Mouse (Mus musculus): ENCODE measurements around the gene Xlr5a.
"Not testable (repeated sequence)": the region's sequence is repeated elsewhere in the genome, so short reads cannot be mapped to it uniquely, and the experiment has no call there.

Gene Xlr5a

GRCm38 (mm10) chrX:73143218-73143618 lies 149.6 kb downstream of the Xlr5a start:
- DNase-seq: not testable (repeated sequence)

- DNase-seq: not testable (repeated sequence)
Measured at GRCm38 (mm10) chrX:73122859-73123829, 169.6 kb downstream of the Xlr5a start.

- not testable (repeated sequence) for DNase-seq
Measured at GRCm38 (mm10) chrX:73116747-73117146, 176.0 kb downstream of the Xlr5a start, which contains the start of gene Gm14685. TSS of gene Gm14685 (plus strand) at chrX:73117047.

GRCm38 (mm10) chrX:73096941-73097508 lies 195.8 kb downstream of the Xlr5a start, which contains the start of gene Xlr3a:
TSS of gene Xlr3a (minus strand) at chrX:73097095.
- peak; percentile 1 for DNase-seq

GRCm38 (mm10) chrX:73082267-73083055 lies 210.3 kb downstream of the Xlr5a start, which contains the start of gene Xlr4a:
TSS of gene Xlr4a (minus strand) at chrX:73082478.
- DNase-seq: not testable (repeated sequence)

- DNase-seq: not testable (repeated sequence)
Measured at GRCm38 (mm10) chrX:73066765-73067312, 225.9 kb downstream of the Xlr5a start.

- no peak for DNase-seq
Measured at GRCm38 (mm10) chrX:73064415-73064793, 228.4 kb downstream of the Xlr5a start, which contains the start of gene Pnma3. TSS of gene Pnma3 (plus strand) at chrX:73064787.

- no peak for DNase-seq
Measured at GRCm38 (mm10) chrX:73063512-73064414, 229.0 kb downstream of the Xlr5a start.

GRCm38 (mm10) chrX:73062323-73062722 lies 230.5 kb downstream of the Xlr5a start:
- DNase-seq: no peak

GRCm38 (mm10) chrX:73061528-73061927 lies 231.2 kb downstream of the Xlr5a start:
- DNase-seq: no peak
